Mouse (Mus musculus): ENCODE measurements around the gene Lonp1. TPM values are rescaled to one million over a fixed set of nuclear protein-coding genes. Genes with fewer than 3 reads are reported as not detected.
A peak's percentile ranks its signal among the peaks of the same experiment; 100 is the strongest.
"Not testable (repeated sequence)": the region's sequence is repeated elsewhere in the genome, so short reads cannot be mapped to it uniquely, and the experiment has no call there.

Lonp1 gene
- total RNA-seq, 1 experiment: 169 TPM

- Histone ChIP-seq H3K4me1 (ENCODE audit: control insufficient read depth in 2 of 2, insufficient read depth in 2 of 2, low read length in 2 of 2, poor library complexity in 1 of 2) (peaks cover 2 to 12% of the 10 kb centered on the region in 2 experiments; a peak in 2 of 4 replicates), H3K27ac (ENCODE audit: insufficient read depth, low read depth, low read length, poor library complexity, severe bottlenecking) (no peak overlapping the region), H3K9me3 (ENCODE audit: control insufficient read depth, insufficient read depth, low read depth, low read length) (no peaks in the 10 kb centered on the region), H3K4me3 (ENCODE audit: insufficient read depth in 1 of 2, low read depth in 1 of 2, low read length in 2 of 2, poor library complexity in 1 of 2, severe bottlenecking in 1 of 2) (no peak overlapping the region), H3K36me3 (ENCODE audit: control insufficient read depth, insufficient read depth, low read length, poor library complexity, severe bottlenecking) (peaks cover 74% of the 10 kb centered on the region), H3K9ac (ENCODE audit: insufficient read depth, low read depth, low read length, poor library complexity, severe bottlenecking) (no peak overlapping the region)
- DNase-seq (ENCODE audit: low read depth, low spot score): no peak
- TF ChIP-seq CHD2 (IDR thresholded peaks at IDR 0.05; ENCODE audit: low read depth, low read length) (no peak), ZC3H11A (IDR thresholded peaks at IDR 0.05; ENCODE audit: borderline replicate concordance, low read depth, low read length) (no peak), ZNF384 (IDR thresholded peaks at IDR 0.05; ENCODE audit: low read depth, low read length) (no peak), MAFK (IDR thresholded peaks at IDR 0.05; ENCODE audit: insufficient read depth, low read depth, low read length) (no peak), HCFC1 (IDR thresholded peaks at IDR 0.05; ENCODE audit: borderline replicate concordance, insufficient read depth, low read length) (no peak)
- in situ Hi-C loops (cut with MboI; ENCODE audit: low sequenced_read_pairs in 2 of 2, unreplicated experiment in 2 of 2): no loop called here
Observed at GRCm38 (mm10) chr17:56616725-56617124, 10.0 kb downstream of the Lonp1 start.

DNA sequence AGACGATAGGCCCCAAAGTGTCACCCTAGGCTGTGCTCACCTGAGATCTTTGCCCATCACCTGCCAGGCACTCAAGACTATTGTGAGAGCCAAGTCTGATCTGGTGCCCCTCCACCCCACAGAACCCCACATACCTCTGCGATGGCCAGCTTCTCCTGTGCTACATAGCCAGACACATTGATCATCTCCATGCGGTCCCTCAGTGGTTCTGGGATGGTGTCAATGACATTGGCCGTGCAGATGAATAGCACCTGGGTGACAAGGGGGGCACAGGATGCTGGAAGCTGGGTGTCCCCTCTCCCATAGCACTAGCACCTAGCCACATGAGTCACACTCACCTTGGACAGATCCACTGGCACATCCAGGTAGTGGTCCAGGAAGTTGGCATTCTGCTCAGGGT, 10.9 kb downstream of the Lonp1 start:
- Histone ChIP-seq H3K27ac (ENCODE audit: insufficient read depth, low read depth, low read length, poor library complexity, severe bottlenecking) (no peak overlapping the region), H3K9ac (ENCODE audit: insufficient read depth, low read depth, low read length, poor library complexity, severe bottlenecking) (no peak overlapping the region), H3K4me1 (ENCODE audit: control insufficient read depth in 2 of 2, insufficient read depth in 2 of 2, low read length in 2 of 2, poor library complexity in 1 of 2) (peaks cover 5 to 14% of the 10 kb centered on the region in 2 experiments; a peak in 3 of 4 replicates), H3K9me3 (ENCODE audit: control insufficient read depth, insufficient read depth, low read depth, low read length) (no peaks in the 10 kb centered on the region), H3K4me3 (ENCODE audit: insufficient read depth in 1 of 2, low read depth in 1 of 2, low read length in 2 of 2, poor library complexity in 1 of 2, severe bottlenecking in 1 of 2) (no peak overlapping the region), H3K36me3 (ENCODE audit: control insufficient read depth, insufficient read depth, low read length, poor library complexity, severe bottlenecking) (peaks cover 69% of the 10 kb centered on the region)
- TF ChIP-seq HCFC1 (IDR thresholded peaks at IDR 0.05; ENCODE audit: borderline replicate concordance, insufficient read depth, low read length): no peak
- TF ChIP-seq ZC3H11A (IDR thresholded peaks at IDR 0.05; ENCODE audit: borderline replicate concordance, low read depth, low read length): no peak
- TF ChIP-seq ZNF384 (IDR thresholded peaks at IDR 0.05; ENCODE audit: low read depth, low read length): no peak
- no peak for TF ChIP-seq CHD2 (IDR thresholded peaks at IDR 0.05; ENCODE audit: low read depth, low read length)
- TF ChIP-seq MAFK (IDR thresholded peaks at IDR 0.05; ENCODE audit: insufficient read depth, low read depth, low read length): no peak
- in situ Hi-C loops (cut with MboI; ENCODE audit: low sequenced_read_pairs in 2 of 2, unreplicated experiment in 2 of 2): no loop called here
- peak; percentile 6 for DNase-seq (ENCODE audit: low read depth, low spot score)

DNA sequence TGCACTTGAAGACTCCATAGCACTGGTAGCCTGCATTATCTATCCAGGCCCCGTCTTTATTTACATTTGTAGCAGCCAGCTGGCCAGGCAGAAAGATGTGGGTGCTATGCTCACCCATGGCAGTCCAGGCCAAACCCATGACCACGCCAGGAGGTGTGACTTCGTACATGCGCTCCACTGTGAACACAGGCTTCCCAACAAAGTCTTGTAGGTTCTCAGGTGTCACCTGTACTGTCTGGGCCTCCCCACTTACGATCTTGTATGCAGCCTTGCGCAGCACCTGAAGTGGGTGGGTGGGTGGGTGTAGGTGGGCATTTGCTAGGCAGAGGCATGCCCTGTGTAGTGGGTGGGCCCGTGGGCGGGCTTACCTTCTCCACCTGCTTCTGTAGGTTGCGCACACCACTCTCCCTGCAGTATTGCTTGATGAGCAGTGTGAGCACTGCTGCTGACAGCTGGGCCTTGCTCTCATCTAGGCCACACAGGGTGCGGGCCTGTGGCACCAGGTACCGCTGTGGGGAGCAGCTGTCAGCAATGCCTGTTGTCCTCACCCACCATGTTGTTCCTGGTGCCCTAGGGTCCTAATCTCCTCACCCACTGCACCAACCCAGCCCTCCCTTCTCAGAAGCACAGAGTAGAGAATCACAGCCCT, 11.4 kb downstream of the Lonp1 start:
- peaks cover 5 to 16% of the 10 kb centered on the region in 2 experiments; a peak in 3 of 4 replicates for H3K4me1 ChIP-seq (ENCODE audit: control insufficient read depth in 2 of 2, insufficient read depth in 2 of 2, low read length in 2 of 2, poor library complexity in 1 of 2)
- TF ChIP-seq CHD2 (IDR thresholded peaks at IDR 0.05; ENCODE audit: low read depth, low read length) (peak; percentile 4; the same call in 1 of the 2 replicates), MAFK (IDR thresholded peaks at IDR 0.05; ENCODE audit: insufficient read depth, low read depth, low read length) (no peak), ZC3H11A (IDR thresholded peaks at IDR 0.05; ENCODE audit: borderline replicate concordance, low read depth, low read length) (no peak)
- H3K36me3 ChIP-seq (ENCODE audit: control insufficient read depth, insufficient read depth, low read length, poor library complexity, severe bottlenecking): peaks cover 66% of the 10 kb centered on the region
- in situ Hi-C loops (cut with MboI; ENCODE audit: low sequenced_read_pairs in 2 of 2, unreplicated experiment in 2 of 2): no loop called here
- peak overlapping the region; percentile 94; the same call in 1 of the 2 replicates for H3K9ac ChIP-seq (ENCODE audit: insufficient read depth, low read depth, low read length, poor library complexity, severe bottlenecking)
- 0 out of 2 replicates have a peak overlapping the region, but pooled peaks have one; percentile 85 for H3K27ac ChIP-seq (ENCODE audit: insufficient read depth, low read depth, low read length, poor library complexity, severe bottlenecking)
- H3K4me3 ChIP-seq (ENCODE audit: insufficient read depth in 1 of 2, low read depth in 1 of 2, low read length in 2 of 2, poor library complexity in 1 of 2, severe bottlenecking in 1 of 2): peak overlapping the region; percentile 85 to 89
- no peak for DNase-seq (ENCODE audit: low read depth, low spot score)
- no peaks in the 10 kb centered on the region for H3K9me3 ChIP-seq (ENCODE audit: control insufficient read depth, insufficient read depth, low read depth, low read length)

DNA sequence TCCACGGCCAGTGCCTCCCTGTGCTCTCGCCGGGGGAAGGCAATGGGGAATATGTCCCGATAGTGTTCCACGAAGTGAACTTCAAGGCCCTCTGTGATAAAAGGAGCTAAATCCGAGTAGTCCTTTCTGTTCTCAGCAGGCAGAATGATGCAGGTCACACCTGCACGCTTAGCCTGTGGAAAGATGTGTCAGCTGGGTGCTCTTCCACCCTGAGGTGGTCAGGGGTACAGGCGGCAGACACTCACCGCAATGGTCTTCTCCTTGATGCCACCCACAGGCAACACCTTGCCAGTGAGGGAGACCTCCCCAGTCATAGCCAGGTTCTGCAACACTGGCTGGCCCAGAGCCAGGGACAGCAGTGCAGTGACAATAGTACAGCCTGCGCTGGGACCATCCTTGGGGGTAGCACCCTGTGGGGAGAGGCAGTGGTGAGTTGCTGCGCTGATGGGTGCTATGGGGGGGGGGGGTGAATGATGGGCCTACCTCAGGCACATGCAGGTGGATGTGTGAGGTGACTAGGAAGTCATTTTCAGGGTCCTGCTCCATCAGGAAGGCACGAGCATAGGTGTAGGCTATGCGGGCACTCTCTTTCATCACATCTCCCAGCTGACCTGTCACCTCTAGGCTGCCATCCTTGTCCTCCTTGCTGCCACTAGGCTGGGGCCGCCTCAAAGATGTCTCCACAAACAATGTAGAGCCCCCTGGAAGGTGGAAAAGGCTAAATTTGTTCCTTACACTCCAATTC, 12.1 kb downstream of the Lonp1 start:
- in situ Hi-C loops (cut with MboI; ENCODE audit: low sequenced_read_pairs in 2 of 2, unreplicated experiment in 2 of 2): no loop called here
- Histone ChIP-seq H3K9me3 (ENCODE audit: control insufficient read depth, insufficient read depth, low read depth, low read length) (no peaks in the 10 kb centered on the region), H3K9ac (ENCODE audit: insufficient read depth, low read depth, low read length, poor library complexity, severe bottlenecking) (peak overlapping the region; percentile 94), H3K4me1 (ENCODE audit: control insufficient read depth in 2 of 2, insufficient read depth in 2 of 2, low read length in 2 of 2, poor library complexity in 1 of 2) (peaks cover 5 to 17% of the 10 kb centered on the region in 2 experiments; a peak in 3 of 4 replicates), H3K4me3 (ENCODE audit: insufficient read depth in 1 of 2, low read depth in 1 of 2, low read length in 2 of 2, poor library complexity in 1 of 2, severe bottlenecking in 1 of 2) (peak overlapping the region; percentile 85 to 89), H3K27ac (ENCODE audit: insufficient read depth, low read depth, low read length, poor library complexity, severe bottlenecking) (peak overlapping the region; percentile 85; the same call in 1 of the 2 replicates), H3K36me3 (ENCODE audit: control insufficient read depth, insufficient read depth, low read length, poor library complexity, severe bottlenecking) (peaks cover 59% of the 10 kb centered on the region)
- peak; percentile 11 for DNase-seq (ENCODE audit: low read depth, low spot score)
- no peak for TF ChIP-seq HCFC1 (IDR thresholded peaks at IDR 0.05; ENCODE audit: borderline replicate concordance, insufficient read depth, low read length)
- TF ChIP-seq ZNF384 (IDR thresholded peaks at IDR 0.05; ENCODE audit: low read depth, low read length): no peak
- TF ChIP-seq ZC3H11A (IDR thresholded peaks at IDR 0.05; ENCODE audit: borderline replicate concordance, low read depth, low read length): no peak
- no peak for TF ChIP-seq MAFK (IDR thresholded peaks at IDR 0.05; ENCODE audit: insufficient read depth, low read depth, low read length)
- TF ChIP-seq CHD2 (IDR thresholded peaks at IDR 0.05; ENCODE audit: low read depth, low read length): peak; percentile 56

- in situ Hi-C loops (cut with MboI; ENCODE audit: low sequenced_read_pairs in 2 of 2, unreplicated experiment in 2 of 2): not testable (repeated sequence)
Observed at GRCm38 (mm10) chr17:56613893-56614292, 12.8 kb downstream of the Lonp1 start.

More at GRCm38 (mm10) chr17:56613893-56614292, 12.8 kb downstream of the Lonp1 start:
- Histone ChIP-seq H3K36me3 (ENCODE audit: control insufficient read depth, insufficient read depth, low read length, poor library complexity, severe bottlenecking) (peaks cover 52% of the 10 kb centered on the region), H3K4me3 (ENCODE audit: insufficient read depth in 1 of 2, low read depth in 1 of 2, low read length in 2 of 2, poor library complexity in 1 of 2, severe bottlenecking in 1 of 2) (peak overlapping the region; percentile 85 to 89), H3K27ac (ENCODE audit: insufficient read depth, low read depth, low read length, poor library complexity, severe bottlenecking) (peak overlapping the region; percentile 85), H3K4me1 (ENCODE audit: control insufficient read depth in 2 of 2, insufficient read depth in 2 of 2, low read length in 2 of 2, poor library complexity in 1 of 2) (peaks cover 5 to 17% of the 10 kb centered on the region in 2 experiments; a peak in 3 of 4 replicates), H3K9ac (ENCODE audit: insufficient read depth, low read depth, low read length, poor library complexity, severe bottlenecking) (peak overlapping the region; percentile 94)
- peak; percentile 13 for DNase-seq (ENCODE audit: low read depth, low spot score)
- H3K9me3 ChIP-seq (ENCODE audit: control insufficient read depth, insufficient read depth, low read depth, low read length): not testable (repeated sequence)
